Mouse (Mus musculus) neural tube, embryonic 15.5 days (tissue): ENCODE data around the gene Xylt1. TPM values are rescaled to one million over a fixed set of nuclear protein-coding genes. Genes with fewer than 3 reads are reported as not detected.

Source experiments
- ATAC-seq: fragments of 200-750 bp; cut with Nextera tagmentation; 2 replicates; pipeline ENCODE4 v1.8.0; 2017; ENCODE audit warnings: mild to moderate bottlenecking, moderate TSS enrichment, moderate library complexity; ENCODE audit not compliant: low FRiP score
- H3K27ac ChIP-seq: fragments of 300-500 bp; sonication (generic); replicated peaks from 2 replicates; pipeline ENCODE4 v1.5.1; 2015; ENCODE audit warnings: mild to moderate bottlenecking, inconsistent platforms
- H3K27me3 ChIP-seq: fragments of 300-500 bp; sonication (generic); replicated peaks from 2 replicates; pipeline ENCODE4 v1.6.1; 2015; ENCODE audit warnings: inconsistent platforms
- H3K36me3 ChIP-seq: fragments of 300-500 bp; sonication (generic); 2 replicates; pipeline ENCODE4 v1.6.1; 2015; ENCODE audit warnings: inconsistent platforms
- H3K4me1 ChIP-seq: fragments of 300-500 bp; sonication (generic); 2 replicates; pipeline ENCODE4 v1.6.1; 2015; ENCODE audit warnings: inconsistent platforms
- H3K4me2 ChIP-seq: fragments of 300-500 bp; sonication (generic); 2 replicates; pipeline ENCODE4 v1.6.1; 2015; ENCODE audit warnings: inconsistent platforms, mild to moderate bottlenecking, moderate library complexity
- H3K4me3 ChIP-seq: fragments of 300-500 bp; sonication (generic); replicated peaks from 2 replicates; pipeline ENCODE4 v1.5.1; 2015; ENCODE audit warnings: mild to moderate bottlenecking, inconsistent platforms
- H3K9ac ChIP-seq: fragments of 300-500 bp; sonication (generic); replicated peaks from 2 replicates; pipeline ENCODE4 v1.6.1; 2015; ENCODE audit warnings: mild to moderate bottlenecking, inconsistent platforms
- H3K9me3 ChIP-seq: fragments of 300-500 bp; sonication (generic); replicated peaks from 2 replicates; pipeline ENCODE4 v1.6.1; 2016; ENCODE audit warnings: inconsistent platforms
- WGBS: fragments of 180-500 bp; shearing (Covaris S2); methylation state at CpG from one replicate; pipeline ENCODE4 v1.1.7; 2015; ENCODE audit warnings: mixed read lengths; 5-methylcytosine and 5-hydroxymethylcytosine counted together
- polyA plus RNA-seq: library from polyadenylated mRNA; unstranded; fragments of >200 nt; fragmentation: Nextera tagmentation; extraction: Ambion mirVana; gene quantifications from 2 replicates; pipeline ENCODE4 v1.2.1, GENCODE M21; 2015

Xylt1 gene
- polyA plus RNA-seq, 1 experiment from 2014 or later: 2.3 TPM

DNA sequence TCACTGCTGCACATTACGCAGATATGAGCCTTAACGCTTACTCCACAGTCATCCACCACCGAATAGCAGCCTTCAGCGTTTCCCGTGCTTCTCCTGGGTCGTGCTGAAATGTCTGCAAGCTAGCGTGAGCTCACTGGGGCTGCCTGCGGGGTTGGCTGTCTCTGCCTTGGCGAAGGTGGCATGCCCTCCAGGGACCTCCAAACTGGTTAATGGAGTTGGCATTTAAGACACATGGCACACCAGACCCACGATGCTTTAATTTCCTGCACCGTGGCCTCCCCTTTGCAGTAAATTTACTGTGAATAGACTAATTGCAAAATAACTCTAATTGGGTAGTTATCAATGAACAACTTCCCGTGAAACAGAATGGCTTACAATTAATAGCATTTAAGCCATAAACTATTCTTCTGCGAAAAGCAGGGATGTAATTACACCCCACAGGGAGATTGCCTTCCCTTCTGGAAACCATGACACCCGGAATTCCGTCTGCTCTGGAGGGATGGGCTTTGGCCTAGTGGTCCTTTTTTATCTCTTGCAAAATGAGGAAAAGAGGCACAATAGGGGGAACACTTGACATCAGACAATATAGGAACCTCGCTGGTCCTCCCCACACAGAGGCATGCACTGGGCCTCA is 170.3 kb downstream of the Xylt1 start:
- H3K9ac ChIP-seq: no peak overlapping the region

DNA sequence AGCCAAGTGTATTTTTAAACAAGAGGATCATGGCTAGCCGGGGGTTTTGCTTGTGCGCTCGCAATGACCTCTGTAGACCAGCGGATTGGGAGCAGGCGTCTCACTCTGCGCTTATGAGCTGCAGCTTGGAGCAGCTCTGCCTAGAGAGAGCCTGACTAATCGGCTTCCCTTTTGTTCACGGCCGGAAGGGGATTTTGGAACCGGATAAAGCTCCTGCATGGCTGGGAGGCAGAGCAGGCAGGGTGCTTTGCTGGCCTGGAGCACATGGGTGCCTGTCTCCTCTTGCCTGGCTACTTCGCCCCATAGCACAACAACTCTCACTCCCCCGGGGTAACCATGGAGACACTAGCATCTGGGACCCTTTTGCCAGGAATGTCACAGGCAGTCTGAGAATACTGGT is 172.4 kb downstream of the Xylt1 start:
- Histone ChIP-seq H3K4me3 (no peak overlapping the region), H3K4me1 (peaks cover 53% of the 10 kb centered on the region), H3K4me2 (no peak overlapping the region), H3K36me3 (no peaks in the 10 kb centered on the region), H3K27me3 (peaks cover 18% of the 10 kb centered on the region; the same call in 1 of the 2 replicates), H3K9me3 (no peaks in the 10 kb centered on the region), H3K27ac (no peak overlapping the region), H3K9ac (no peak overlapping the region)
- ATAC-seq: no peak
- 42% methylated on average over 12 of the region's 12 CpGs for WGBS

More for the DNA sequence above, 170.3 kb downstream of the Xylt1 start:
- WGBS: 17% methylated on average over 16 of the region's 16 CpGs
- Histone ChIP-seq H3K27me3 (peaks cover 20% of the 10 kb centered on the region; the same call in 1 of the 2 replicates), H3K4me1 (peaks cover 38% of the 10 kb centered on the region), H3K27ac (no peak overlapping the region), H3K9me3 (no peaks in the 10 kb centered on the region), H3K4me3 (no peak overlapping the region), H3K36me3 (no peaks in the 10 kb centered on the region), H3K4me2 (no peak overlapping the region)
- ATAC-seq: 0 out of 2 replicates have a peak, but pooled peaks have one; percentile 23

- H3K9me3 ChIP-seq: no peaks in the 10 kb centered on the region
- H3K9ac ChIP-seq: no peak overlapping the region
- H3K4me3 ChIP-seq: no peak overlapping the region
- no peak overlapping the region for H3K4me2 ChIP-seq
- 45% methylated on average over 2 of the region's 2 CpGs for WGBS
- H3K36me3 ChIP-seq: no peaks in the 10 kb centered on the region
- no peak overlapping the region for H3K27ac ChIP-seq
- 0 out of 2 replicates have a peak, but pooled peaks have one; percentile 22 for ATAC-seq
- peaks cover 43% of the 10 kb centered on the region for H3K4me1 ChIP-seq
- H3K27me3 ChIP-seq: 0 out of 2 replicates have a peak, but pooled peaks cover 8% of the 10 kb centered on the region
Observed at GRCm38 (mm10) chr7:117555735-117556134, 175.0 kb downstream of the Xylt1 start.

DNA sequence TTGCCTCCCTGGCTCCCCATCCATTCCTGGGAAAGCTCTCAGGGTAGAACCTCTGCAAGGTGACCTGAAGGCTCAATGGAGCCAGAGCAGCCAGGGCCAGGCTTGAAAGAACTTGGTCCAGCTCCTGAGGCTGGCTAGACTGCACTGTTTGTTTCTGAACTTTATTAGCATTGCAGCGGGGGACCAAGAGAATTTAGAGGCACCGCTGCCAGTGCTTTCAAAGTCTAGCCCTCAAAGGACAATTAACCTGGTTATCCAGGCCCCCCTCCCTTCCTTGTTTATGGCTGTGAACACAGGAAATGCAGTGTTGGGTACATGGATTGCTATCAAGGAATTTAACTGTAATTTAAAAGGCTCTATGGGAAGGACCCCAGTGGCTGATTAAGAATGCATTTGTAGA is 177.4 kb downstream of the Xylt1 start:
- Histone ChIP-seq H3K36me3 (no peaks in the 10 kb centered on the region), H3K27me3 (0 out of 2 replicates have a peak, but pooled peaks cover 8% of the 10 kb centered on the region), H3K4me1 (peaks cover 28% of the 10 kb centered on the region), H3K9ac (no peak overlapping the region), H3K4me3 (no peak overlapping the region), H3K4me2 (no peak overlapping the region), H3K9me3 (no peaks in the 10 kb centered on the region), H3K27ac (no peak overlapping the region)
- 18% methylated on average over 2 of the region's 2 CpGs for WGBS
- ATAC-seq: peak; percentile 46

DNA sequence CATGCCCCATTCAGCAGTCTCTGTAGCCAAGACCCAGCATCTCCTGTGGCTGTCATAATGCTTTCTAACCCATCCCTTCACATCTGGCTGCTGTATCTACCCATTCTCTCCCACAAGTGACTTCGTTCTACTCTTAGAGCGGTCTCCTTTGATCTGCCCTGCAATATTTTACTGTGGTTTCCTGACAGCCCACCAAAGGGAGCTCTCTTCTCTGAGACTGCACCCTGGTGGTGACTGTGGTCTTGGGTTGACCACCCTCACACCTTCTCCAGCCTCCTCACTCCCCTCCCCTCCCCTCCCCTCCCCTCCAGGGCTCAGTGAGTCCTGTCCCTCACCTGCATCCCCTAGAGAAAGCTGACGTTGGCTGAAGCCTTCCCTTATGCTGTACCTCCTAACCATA is 178.3 kb downstream of the Xylt1 start:
- Histone ChIP-seq H3K4me3 (no peak overlapping the region), H3K27ac (no peak overlapping the region), H3K4me1 (peaks cover 25% of the 10 kb centered on the region), H3K27me3 (0 out of 2 replicates have a peak, but pooled peaks cover 4% of the 10 kb centered on the region), H3K4me2 (no peak overlapping the region), H3K9me3 (no peaks in the 10 kb centered on the region), H3K9ac (no peak overlapping the region), H3K36me3 (no peaks in the 10 kb centered on the region)
- WGBS: 68% methylated on average over 3 of the region's 3 CpGs
- no peak for ATAC-seq

DNA sequence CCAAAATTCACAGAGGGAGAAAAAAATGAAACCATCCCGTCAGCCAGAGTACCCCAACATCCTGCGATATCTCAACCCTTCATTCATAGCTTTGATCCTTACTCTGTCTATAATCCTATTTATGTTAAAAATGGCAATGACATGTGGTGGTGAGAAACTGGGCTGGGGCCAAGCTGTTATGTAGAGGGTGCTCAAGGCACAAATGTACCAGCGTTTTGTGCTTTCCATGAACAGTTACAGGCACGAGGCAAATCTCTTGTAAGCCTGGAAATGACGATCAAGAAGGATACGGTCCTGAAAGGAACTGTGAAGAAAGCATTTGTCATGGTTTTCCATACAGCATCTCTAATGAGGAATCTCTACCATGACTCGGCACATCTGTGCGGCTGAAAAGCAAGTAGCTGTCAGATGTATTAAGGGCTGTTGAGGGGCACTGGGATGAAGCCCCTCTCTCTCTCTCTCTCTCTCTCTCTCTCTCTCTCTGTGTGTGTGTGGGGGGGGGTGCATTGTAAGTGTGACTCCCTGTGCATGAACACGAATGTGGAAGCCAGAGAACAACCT is 183.2 kb downstream of the Xylt1 start:
- no peaks in the 10 kb centered on the region for H3K27me3 ChIP-seq
- no peaks in the 10 kb centered on the region; the same call in 1 of the 2 replicates for H3K4me1 ChIP-seq
- H3K36me3 ChIP-seq: no peaks in the 10 kb centered on the region
- no peak for ATAC-seq
- H3K4me3 ChIP-seq: no peak overlapping the region
- 39% methylated on average over 9 of the region's 9 CpGs for WGBS
- H3K9me3 ChIP-seq: no peaks in the 10 kb centered on the region
- H3K27ac ChIP-seq: no peak overlapping the region
- no peak overlapping the region for H3K9ac ChIP-seq
- no peak overlapping the region for H3K4me2 ChIP-seq

GRCm38 (mm10) chr7:117564627-117565026 is 183.8 kb downstream of the Xylt1 start:
- no peaks in the 10 kb centered on the region for H3K27me3 ChIP-seq
- 86% methylated on average over 4 of the region's 4 CpGs for WGBS

DNA sequence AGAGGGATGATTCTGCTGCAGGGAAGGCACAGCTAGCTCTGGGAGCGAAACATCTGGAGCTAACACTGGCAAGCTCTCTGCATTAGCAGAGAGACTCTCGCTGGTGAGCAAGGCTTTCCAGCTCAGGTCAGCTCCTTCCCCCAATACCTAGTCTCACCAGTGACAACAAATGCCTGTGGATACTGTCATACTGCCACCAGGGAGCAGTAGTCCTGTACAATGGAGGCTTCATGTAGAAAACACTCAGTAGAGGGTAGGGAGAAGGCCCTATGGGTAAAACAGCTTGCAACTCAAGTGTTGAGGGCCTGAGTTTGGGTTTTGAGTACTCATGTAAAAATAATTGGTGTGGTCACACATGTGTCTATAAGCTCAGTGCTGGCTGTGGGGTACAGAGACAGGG is 185.3 kb downstream of the Xylt1 start:
- no peak for ATAC-seq
- no peak overlapping the region for H3K4me3 ChIP-seq
- H3K9ac ChIP-seq: no peak overlapping the region
- no peak overlapping the region for H3K4me2 ChIP-seq
- no peaks in the 10 kb centered on the region for H3K9me3 ChIP-seq
- H3K36me3 ChIP-seq: no peaks in the 10 kb centered on the region
- WGBS: 74% methylated on average over 2 of the region's 2 CpGs
- H3K4me1 ChIP-seq: no peaks in the 10 kb centered on the region; the same call in 1 of the 2 replicates
- no peak overlapping the region for H3K27ac ChIP-seq
- H3K27me3 ChIP-seq: no peaks in the 10 kb centered on the region

More at GRCm38 (mm10) chr7:117564627-117565026, 183.8 kb downstream of the Xylt1 start:
- no peak for ATAC-seq
- no peaks in the 10 kb centered on the region for H3K36me3 ChIP-seq
- no peak overlapping the region for H3K4me2 ChIP-seq
- no peaks in the 10 kb centered on the region; the same call in 1 of the 2 replicates for H3K4me1 ChIP-seq
- H3K9ac ChIP-seq: no peak overlapping the region
- H3K4me3 ChIP-seq: no peak overlapping the region
- H3K9me3 ChIP-seq: no peaks in the 10 kb centered on the region
- no peak overlapping the region for H3K27ac ChIP-seq

- no peaks in the 10 kb centered on the region for H3K27me3 ChIP-seq
- no peak overlapping the region for H3K4me2 ChIP-seq
- no peak for ATAC-seq
- 48% methylated on average over 1 of the region's 1 CpGs for WGBS
- no peak overlapping the region for H3K27ac ChIP-seq
- no peaks in the 10 kb centered on the region for H3K9me3 ChIP-seq
- no peak overlapping the region for H3K4me3 ChIP-seq
- no peaks in the 10 kb centered on the region for H3K36me3 ChIP-seq
- H3K9ac ChIP-seq: no peak overlapping the region
- no peaks in the 10 kb centered on the region; the same call in 1 of the 2 replicates for H3K4me1 ChIP-seq
Observed at GRCm38 (mm10) chr7:117566833-117567232, 186.1 kb downstream of the Xylt1 start.

DNA sequence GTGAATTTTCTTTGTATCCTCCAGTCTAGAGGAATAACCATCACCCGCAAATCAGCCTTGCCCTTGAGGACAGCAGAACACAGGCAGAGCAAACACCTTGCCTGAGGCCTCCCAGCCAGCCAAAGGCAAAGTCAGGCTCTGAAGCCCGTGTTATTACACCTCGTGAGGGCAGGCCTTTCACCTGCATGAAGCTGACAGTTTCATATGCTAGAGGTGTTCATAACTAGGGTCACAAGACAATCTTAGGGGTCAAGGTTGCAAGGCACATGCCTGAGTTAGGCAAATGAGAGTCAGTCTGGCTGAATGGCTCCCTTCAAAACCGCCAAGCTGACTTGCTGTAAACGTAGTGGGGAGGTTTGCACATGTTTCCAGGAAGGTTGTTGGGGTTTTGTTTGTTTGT is 186.5 kb downstream of the Xylt1 start:
- no peaks in the 10 kb centered on the region; the same call in 1 of the 2 replicates for H3K4me1 ChIP-seq
- no peak overlapping the region for H3K4me3 ChIP-seq
- 82% methylated on average over 5 of the region's 5 CpGs for WGBS
- H3K27ac ChIP-seq: no peak overlapping the region
- H3K9ac ChIP-seq: no peak overlapping the region
- H3K27me3 ChIP-seq: no peaks in the 10 kb centered on the region
- H3K4me2 ChIP-seq: no peak overlapping the region
- ATAC-seq: no peak
- H3K36me3 ChIP-seq: no peaks in the 10 kb centered on the region
- no peaks in the 10 kb centered on the region for H3K9me3 ChIP-seq

DNA sequence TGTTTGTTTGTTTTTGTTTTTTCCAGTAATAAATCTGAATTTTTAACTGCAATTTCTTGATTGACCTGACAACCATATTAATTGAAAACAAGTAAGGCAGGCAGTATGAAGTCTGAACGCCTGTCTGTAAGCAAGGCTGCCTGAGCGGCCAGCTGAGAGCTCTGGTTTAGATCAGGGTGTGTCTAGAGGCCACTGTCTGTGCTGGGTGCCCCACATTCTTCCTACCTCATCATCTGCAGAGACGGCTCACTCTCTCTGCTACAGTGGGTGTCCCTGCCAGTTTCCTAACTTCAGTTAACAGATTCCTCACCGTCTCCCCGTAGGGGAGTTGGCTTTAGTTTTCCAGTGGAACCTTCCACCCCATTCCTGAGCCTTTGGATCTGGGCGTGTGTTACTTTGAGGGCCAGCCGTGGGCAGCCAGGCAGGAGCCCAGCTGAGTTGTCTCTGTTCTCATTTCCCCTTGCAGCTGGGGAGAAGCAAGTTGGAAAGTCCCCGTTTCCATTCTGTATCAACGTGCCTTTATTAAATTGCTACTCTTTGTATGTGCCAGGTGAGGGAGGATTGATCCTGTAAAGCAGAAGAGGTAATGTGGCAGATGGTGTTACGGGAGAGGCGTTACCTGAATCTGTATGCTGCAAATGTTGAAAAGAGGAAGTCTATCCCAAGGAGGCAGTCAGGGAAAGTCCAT is 187.0 kb downstream of the Xylt1 start:
- no peak for ATAC-seq
- H3K27me3 ChIP-seq: no peaks in the 10 kb centered on the region
- H3K4me1 ChIP-seq: no peaks in the 10 kb centered on the region; the same call in 1 of the 2 replicates
- 86% methylated on average over 11 of the region's 11 CpGs for WGBS
- H3K9ac ChIP-seq: no peak overlapping the region
- H3K4me2 ChIP-seq: no peak overlapping the region
- no peak overlapping the region for H3K27ac ChIP-seq
- H3K4me3 ChIP-seq: no peak overlapping the region
- no peaks in the 10 kb centered on the region for H3K9me3 ChIP-seq
- no peaks in the 10 kb centered on the region for H3K36me3 ChIP-seq

GRCm38 (mm10) chr7:117571131-117571530 is 190.4 kb downstream of the Xylt1 start:
- Histone ChIP-seq H3K27ac (no peak overlapping the region), H3K4me3 (no peak overlapping the region), H3K27me3 (no peaks in the 10 kb centered on the region), H3K9me3 (no peaks in the 10 kb centered on the region), H3K4me2 (no peak overlapping the region), H3K9ac (no peak overlapping the region), H3K36me3 (no peaks in the 10 kb centered on the region), H3K4me1 (no peaks in the 10 kb centered on the region; the same call in 1 of the 2 replicates)
- 96% methylated on average over 2 of the region's 2 CpGs for WGBS
- ATAC-seq: no peak
